Mouse (Mus musculus): ENCODE measurements around the gene Bloc1s1.

- no peak for TF ChIP-seq TCF12 (IDR thresholded peaks at IDR 0.05; ENCODE audit: insufficient read depth, poor library complexity, severe bottlenecking)
- no peak for TF ChIP-seq POLR2A (IDR thresholded peaks at IDR 0.05; ENCODE audit: insufficient read length, low read depth)
- TF ChIP-seq USF1 (IDR thresholded peaks at IDR 0.05; ENCODE audit: low read depth) = no peak
- TF ChIP-seq SRF (IDR thresholded peaks at IDR 0.05; ENCODE audit: control insufficient read depth, insufficient read length, low read depth) = no peak
- no peak for TF ChIP-seq MYOG (IDR thresholded peaks at IDR 0.05; ENCODE audit: control insufficient read depth in 1 of 3, insufficient read depth in 1 of 3, insufficient read length in 2 of 3, low read depth in 2 of 3)
- no peak for TF ChIP-seq E2F4 (IDR thresholded peaks at IDR 0.05; ENCODE audit: insufficient read depth)
- no peak for TF ChIP-seq MAX (IDR thresholded peaks at IDR 0.05; ENCODE audit: low read depth)
- no peak for TF ChIP-seq MYOD1 (IDR thresholded peaks at IDR 0.05; ENCODE audit: control insufficient read depth in 1 of 3, insufficient read length in 2 of 3, low read depth in 2 of 3)
- TF ChIP-seq CEBPB (IDR thresholded peaks at IDR 0.05; ENCODE audit: insufficient read depth, poor library complexity, severe bottlenecking) = no peak
- no peak for TF ChIP-seq POLR2AphosphoS2 (IDR thresholded peaks at IDR 0.05; ENCODE audit: insufficient read length, low read depth)
- TF ChIP-seq REST (IDR thresholded peaks at IDR 0.05; ENCODE audit: insufficient read depth, insufficient read length) = no peak
- no peak for TF ChIP-seq TCF3 (IDR thresholded peaks at IDR 0.05; ENCODE audit: insufficient read length, low read depth)
These were observed 45.0 kb downstream of the Bloc1s1 start for GRCm38 (mm10) chr10:128878811-128879210.
